Mouse (Mus musculus): ENCODE data around the gene Lhpp.

- no peak for TF ChIP-seq CTCF (IDR thresholded peaks at IDR 0.05; ENCODE audit: low read depth)
- TF ChIP-seq EP300 (IDR thresholded peaks at IDR 0.05; ENCODE audit: low read depth), result no peak
These were observed 93.3 kb downstream of the Lhpp start for GRCm38 (mm10) chr7:132703515-132704309.
